Mouse (Mus musculus): ENCODE measurements around the gene Dusp10.

Dusp10 gene

GRCm38 (mm10) chr1:184013106-184013505, at the start of gene Dusp10:
Gene Dusp10 (plus strand): TSS chr1:184013302.
- DNase-seq (ENCODE audit: low spot score) = no peak

- DNase-seq (ENCODE audit: low spot score) = no peak
Observed at GRCm38 (mm10) chr1:183965341-183965740, 47.8 kb upstream of the Dusp10 start.

GRCm38 (mm10) chr1:183969265-183969664, 43.8 kb upstream of the Dusp10 start:
- no peak for DNase-seq (ENCODE audit: low spot score)

GRCm38 (mm10) chr1:183979814-183980243, 33.3 kb upstream of the Dusp10 start:
- no peak for DNase-seq (ENCODE audit: low spot score)

- DNase-seq (ENCODE audit: low spot score) = no peak
Observed at GRCm38 (mm10) chr1:183982108-183982507, 31.0 kb upstream of the Dusp10 start.

GRCm38 (mm10) chr1:183987711-183988245, 25.3 kb upstream of the Dusp10 start:
- DNase-seq (ENCODE audit: low spot score) = no peak

- DNase-seq (ENCODE audit: low spot score) = no peak
Observed at GRCm38 (mm10) chr1:183991921-183992320, 21.2 kb upstream of the Dusp10 start.

GRCm38 (mm10) chr1:183997207-183997606, 15.9 kb upstream of the Dusp10 start:
- DNase-seq (ENCODE audit: low spot score) = no peak

- no peak for DNase-seq (ENCODE audit: low spot score)
Observed at GRCm38 (mm10) chr1:184002470-184002869, 10.6 kb upstream of the Dusp10 start.

- DNase-seq (ENCODE audit: low spot score) = no peak
Observed at GRCm38 (mm10) chr1:184004311-184004710, 8.8 kb upstream of the Dusp10 start.

- DNase-seq (ENCODE audit: low spot score) = no peak
Observed at GRCm38 (mm10) chr1:184005315-184006058, 7.6 kb upstream of the Dusp10 start.

GRCm38 (mm10) chr1:184006086-184006485, 7.0 kb upstream of the Dusp10 start:
- DNase-seq (ENCODE audit: low spot score) = no peak

- no peak for DNase-seq (ENCODE audit: low spot score)
Observed at GRCm38 (mm10) chr1:184011311-184011710, 1.8 kb upstream of the Dusp10 start.

- no peak for DNase-seq (ENCODE audit: low spot score)
Observed at GRCm38 (mm10) chr1:184014091-184014490, 989 bp downstream of the Dusp10 start.

- DNase-seq (ENCODE audit: low spot score) = no peak
Observed at GRCm38 (mm10) chr1:184015995-184016730, 3.1 kb downstream of the Dusp10 start.

GRCm38 (mm10) chr1:184017606-184018005, 4.5 kb downstream of the Dusp10 start:
- DNase-seq (ENCODE audit: low spot score) = no peak

GRCm38 (mm10) chr1:184019042-184019721, 6.1 kb downstream of the Dusp10 start:
- DNase-seq (ENCODE audit: low spot score) = no peak

GRCm38 (mm10) chr1:184019722-184020107, 6.6 kb downstream of the Dusp10 start:
- DNase-seq (ENCODE audit: low spot score) = no peak

GRCm38 (mm10) chr1:184023971-184024370, 10.9 kb downstream of the Dusp10 start:
- DNase-seq (ENCODE audit: low spot score) = no peak

- DNase-seq (ENCODE audit: low spot score) = no peak
Observed at GRCm38 (mm10) chr1:184024631-184025030, 11.5 kb downstream of the Dusp10 start.

- no peak for DNase-seq (ENCODE audit: low spot score)
Observed at GRCm38 (mm10) chr1:184025079-184025478, 12.0 kb downstream of the Dusp10 start.

- DNase-seq (ENCODE audit: low spot score) = no peak
Observed at GRCm38 (mm10) chr1:184027039-184027438, 13.9 kb downstream of the Dusp10 start.

All from c-Kit-positive CD71-positive TER-119-positive erythroid progenitor cells, embryonic 14.5 days (primary cell).